Mouse (Mus musculus): ENCODE measurements around the gene Gm49318.

Gene Gm49318

GRCm38 (mm10) chr9:22024592-22024991 is 46.5 kb downstream of the Gm49318 start:
- no peak for DNase-seq

- DNase-seq: no peak
These were observed 53.7 kb downstream of the Gm49318 start for GRCm38 (mm10) chr9:22017208-22017825.

- DNase-seq: no peak
These were observed 54.8 kb downstream of the Gm49318 start for GRCm38 (mm10) chr9:22016245-22016644.

GRCm38 (mm10) chr9:22012731-22013130 is 58.3 kb downstream of the Gm49318 start:
- peak; percentile 48 for DNase-seq

- no peak for DNase-seq
These were observed 60.0 kb downstream of the Gm49318 start for GRCm38 (mm10) chr9:22011055-22011454.

GRCm38 (mm10) chr9:22004546-22004945 is 66.5 kb downstream of the Gm49318 start:
- DNase-seq: no peak

GRCm38 (mm10) chr9:22003163-22003554 is 67.9 kb downstream of the Gm49318 start:
- peak; percentile 44 for DNase-seq

- peak; percentile 96 for DNase-seq
These were observed 68.6 kb downstream of the Gm49318 start, which contains the start of the genes Ccdc151 and Prkcsh for GRCm38 (mm10) chr9:22002194-22003162. TSS of gene Ccdc151 (minus strand) at chr9:22002634. TSS of gene Prkcsh (plus strand) at chr9:22002806.

- no peak for DNase-seq
These were observed 69.4 kb downstream of the Gm49318 start for GRCm38 (mm10) chr9:22001633-22002032.

- DNase-seq: no peak
These were observed 70.8 kb downstream of the Gm49318 start for GRCm38 (mm10) chr9:22000296-22000695.

GRCm38 (mm10) chr9:21996178-21996867 is 74.7 kb downstream of the Gm49318 start:
- no peak for DNase-seq

GRCm38 (mm10) chr9:21992227-21992626 is 78.8 kb downstream of the Gm49318 start:
- no peak for DNase-seq

- no peak for DNase-seq
These were observed 81.6 kb downstream of the Gm49318 start, which contains the start of gene Rgl3 for GRCm38 (mm10) chr9:21989230-21990110. TSS of gene Rgl3 (minus strand) at chr9:21989446.

- DNase-seq: no peak
These were observed 82.5 kb downstream of the Gm49318 start for GRCm38 (mm10) chr9:21988421-21989101.

- no peak for DNase-seq
These were observed 83.3 kb downstream of the Gm49318 start for GRCm38 (mm10) chr9:21987592-21988342.

Measured in right cerebral cortex, postnatal 4 days (tissue).